Mouse (Mus musculus) urinary bladder, postnatal 4 days (tissue): ENCODE results near the gene Fgf18.
A peak's percentile ranks its signal among the peaks of the same experiment; 100 is the strongest.

Source experiments
- DNase-seq, 2 experiments: peaks; one replicate each; pipeline ENCODE4 v3.0.0; 2021 to 2022; ENCODE audit warnings: low spot score in 2 of 2

Fgf18 gene

GRCm38 (mm10) chr11:33150364-33150763 lies 3.2 kb upstream of the Fgf18 start:
- DNase-seq: no peak

GRCm38 (mm10) chr11:33149453-33149852 lies 2.3 kb upstream of the Fgf18 start:
- DNase-seq: no peak

GRCm38 (mm10) chr11:33149088-33149436 lies 1.9 kb upstream of the Fgf18 start:
- DNase-seq: no peak

GRCm38 (mm10) chr11:33148338-33149087 lies 1.3 kb upstream of the Fgf18 start:
- DNase-seq: peak in 1 of 2 experiments; percentile 70

GRCm38 (mm10) chr11:33147572-33148337 lies 555 bp upstream of the Fgf18 start:
- DNase-seq: peak in 1 of 2 experiments; percentile 54

- no peak for DNase-seq
Measured at GRCm38 (mm10) chr11:33146651-33147131, 509 bp downstream of the Fgf18 start.

GRCm38 (mm10) chr11:33146143-33146497 lies 1.1 kb downstream of the Fgf18 start:
- DNase-seq: peak; percentile 69 to 82

- no peak for DNase-seq
Measured at GRCm38 (mm10) chr11:33145201-33146142, 1.7 kb downstream of the Fgf18 start.

- no peak for DNase-seq
Measured at GRCm38 (mm10) chr11:33143906-33144305, 3.3 kb downstream of the Fgf18 start.

- peak in 1 of 2 experiments; percentile 56 for DNase-seq
Measured at GRCm38 (mm10) chr11:33142801-33143200, 4.4 kb downstream of the Fgf18 start.

- DNase-seq: peak in 1 of 2 experiments; percentile 51
Measured at GRCm38 (mm10) chr11:33140111-33140460, 7.1 kb downstream of the Fgf18 start.

GRCm38 (mm10) chr11:33139458-33140110 lies 7.6 kb downstream of the Fgf18 start:
- peak; percentile 14 to 48 for DNase-seq

- DNase-seq: peak in 1 of 2 experiments; percentile 53
Measured at GRCm38 (mm10) chr11:33138686-33139085, 8.5 kb downstream of the Fgf18 start.

- DNase-seq: peak in 1 of 2 experiments; percentile 52
Measured at GRCm38 (mm10) chr11:33134391-33134986, 12.7 kb downstream of the Fgf18 start.

GRCm38 (mm10) chr11:33132619-33133338 lies 14.4 kb downstream of the Fgf18 start:
- peak in 1 of 2 experiments; percentile 53 for DNase-seq

- no peak for DNase-seq
Measured at GRCm38 (mm10) chr11:33127058-33127457, 20.1 kb downstream of the Fgf18 start.

- DNase-seq: no peak
Measured at GRCm38 (mm10) chr11:33122575-33123268, 24.5 kb downstream of the Fgf18 start.

- no peak for DNase-seq
Measured at GRCm38 (mm10) chr11:33119556-33119955, 27.6 kb downstream of the Fgf18 start.

- no peak for DNase-seq
Measured at GRCm38 (mm10) chr11:33119116-33119515, 28.1 kb downstream of the Fgf18 start.

GRCm38 (mm10) chr11:33118480-33118879 lies 28.7 kb downstream of the Fgf18 start:
- DNase-seq: no peak
